Mouse (Mus musculus) inflammation-experienced regulatory T-cells (primary cell): ENCODE measurements around the gene Dcp1b. TPM values are rescaled to one million over a fixed set of nuclear protein-coding genes. Genes with fewer than 3 reads are reported as not detected.

Experiments used
- polyA plus RNA-seq, 2 experiments: library from polyadenylated mRNA; unstranded; fragments of 100-300 nt; shearing (Covaris generic); gene quantifications; one replicate each; pipeline ENCODE4 v1.2.1; 2017

The Dcp1b gene
- 10 to 100 TPM; 14.4 to 22.4 TPM for polyA plus RNA-seq

GRCm38 (mm10) chr6:119175078-119175853 is at the start of gene Dcp1b:
Gene Dcp1b (plus strand): TSS chr6:119175253.

GRCm38 (mm10) chr6:119196382-119197305 is 21.6 kb downstream of the Dcp1b start, which contains the start of gene Cacna1c:
Gene Cacna1c (minus strand): TSS chr6:119196418.

GRCm38 (mm10) chr6:119236241-119236640 is 61.2 kb downstream of the Dcp1b start, which contains the start of gene Cacna2d4:
Gene Cacna2d4 (plus strand): TSS chr6:119236526.

Other genes with a start within 250 kb of the Dcp1b start
- 1 to 10 TPM in 1 of 2 experiments, under 1 TPM in 1; 0.71 to 2.3 TPM for gene Cacna1c, start 21.2 kb downstream of the Dcp1b start, polyA plus RNA-seq
- 10 to 100 TPM in 1 of 2 experiments, 1 to 10 TPM in 1; 8.9 to 13.0 TPM for gene Cacna2d4, start 61.3 kb downstream of the Dcp1b start, polyA plus RNA-seq
- 1 to 10 TPM in 1 of 2 experiments, not detected in 1; 1.3 TPM for gene Lrtm2, start 155.5 kb downstream of the Dcp1b start, polyA plus RNA-seq
- 10 to 100 TPM; 16.6 to 19.0 TPM for gene Adipor2, start 242.5 kb downstream of the Dcp1b start, polyA plus RNA-seq